Mouse (Mus musculus) limb, embryonic 10.5 days (tissue): ENCODE measurements around the gene Cers3. TPM values are rescaled to one million over a fixed set of nuclear protein-coding genes. Genes with fewer than 3 reads are reported as not detected.

ENCODE experiments used
- DNase-seq: peaks from one replicate; pipeline ENCODE4 v3.0.0-alpha.2; 2017; ENCODE audit warnings: low spot score
- H3K27ac ChIP-seq: fragments of 300-500 bp; sonication (generic); 2 replicates; pipeline ENCODE4 v1.5.1; 2016; ENCODE audit warnings: mild to moderate bottlenecking
- H3K27me3 ChIP-seq: fragments of 300-500 bp; sonication (generic); 2 replicates; pipeline ENCODE4 v1.6.1; 2016; ENCODE audit warnings: low read depth, mild to moderate bottlenecking; ENCODE audit not compliant: poor library complexity, severe bottlenecking
- H3K36me3 ChIP-seq: fragments of 300-500 bp; sonication (generic); 2 replicates; pipeline ENCODE4 v1.6.1; 2016; ENCODE audit warnings: mild to moderate bottlenecking, moderate library complexity
- H3K4me1 ChIP-seq: fragments of 300-500 bp; sonication (generic); 2 replicates; pipeline ENCODE4 v1.6.1; 2016
- H3K4me3 ChIP-seq: fragments of 300-500 bp; sonication (generic); 2 replicates; pipeline ENCODE4 v1.5.1; 2016; ENCODE audit warnings: mild to moderate bottlenecking, moderate library complexity
- H3K9me3 ChIP-seq: fragments of 300-500 bp; sonication (generic); replicated peaks from 2 replicates; pipeline ENCODE4 v1.6.1; 2016; ENCODE audit warnings: mild to moderate bottlenecking
- WGBS: fragments of 180-500 bp; shearing (Covaris S2); methylation state at CpG from one replicate; pipeline ENCODE4 v1.1.7; 2016; 5-methylcytosine and 5-hydroxymethylcytosine counted together
- polyA plus RNA-seq: library from polyadenylated mRNA; unstranded; fragments of >200 nt; fragmentation: Nextera tagmentation; extraction: Ambion mirVana; gene quantifications from 2 replicates; pipeline ENCODE4 v1.2.1, GENCODE M21; 2016

The Cers3 gene
- polyA plus RNA-seq, 1 experiment from 2014 or later: 1.3 TPM

- Histone ChIP-seq H3K27ac (peak overlapping the region; percentile 67), H3K9me3 (no peaks in the 10 kb centered on the region), H3K27me3 (no peaks in the 10 kb centered on the region), H3K4me3 (peak overlapping the region; percentile 1; the same call in 1 of the 2 replicates), H3K4me1 (peaks cover 33% of the 10 kb centered on the region), H3K36me3 (no peaks in the 10 kb centered on the region)
- 21% methylated on average over 8 of the region's 8 CpGs for whole genome bisulfite sequencing
- DNase-seq: peak; percentile 44
These were observed 46.8 kb downstream of the Cers3 start for GRCm38 (mm10) chr7:66789860-66790748.

- no peaks in the 10 kb centered on the region for H3K27me3 ChIP-seq
- no peaks in the 10 kb centered on the region for H3K36me3 ChIP-seq
- no peak overlapping the region for H3K4me3 ChIP-seq
- H3K27ac ChIP-seq: no peak overlapping the region
- H3K4me1 ChIP-seq: peaks cover 24% of the 10 kb centered on the region
- WGBS: 91% methylated on average over 3 of the region's 3 CpGs
- no peak for DNase-seq
- no peaks in the 10 kb centered on the region for H3K9me3 ChIP-seq
These were observed 47.7 kb downstream of the Cers3 start for GRCm38 (mm10) chr7:66791022-66791421.

- no peaks in the 10 kb centered on the region for H3K9me3 ChIP-seq
- no peaks in the 10 kb centered on the region for H3K27me3 ChIP-seq
- no peak overlapping the region for H3K27ac ChIP-seq
- H3K4me1 ChIP-seq: peaks cover 11% of the 10 kb centered on the region
- WGBS: 79% methylated on average over 1 of the region's 1 CpGs
- H3K4me3 ChIP-seq: no peak overlapping the region
- no peaks in the 10 kb centered on the region for H3K36me3 ChIP-seq
- DNase-seq: no peak
These were observed 53.6 kb downstream of the Cers3 start for GRCm38 (mm10) chr7:66796909-66797308.

- Histone ChIP-seq H3K4me3 (no peak overlapping the region), H3K27me3 (no peaks in the 10 kb centered on the region), H3K9me3 (no peaks in the 10 kb centered on the region), H3K4me1 (peaks cover 11% of the 10 kb centered on the region), H3K36me3 (no peaks in the 10 kb centered on the region), H3K27ac (no peak overlapping the region)
- 89% methylated on average over 1 of the region's 1 CpGs for WGBS
- DNase-seq: no peak
These were observed 54.0 kb downstream of the Cers3 start for GRCm38 (mm10) chr7:66797345-66797744.

- WGBS: 33% methylated on average over 5 of the region's 5 CpGs
- Histone ChIP-seq H3K36me3 (no peaks in the 10 kb centered on the region), H3K4me1 (peaks cover 13% of the 10 kb centered on the region), H3K9me3 (no peaks in the 10 kb centered on the region), H3K27me3 (no peaks in the 10 kb centered on the region), H3K4me3 (no peak overlapping the region), H3K27ac (no peak overlapping the region)
- DNase-seq: peak; percentile 37
These were observed 55.5 kb downstream of the Cers3 start for GRCm38 (mm10) chr7:66798826-66799225.

GRCm38 (mm10) chr7:66800784-66801183 lies 57.5 kb downstream of the Cers3 start:
- Histone ChIP-seq H3K36me3 (no peaks in the 10 kb centered on the region), H3K9me3 (no peaks in the 10 kb centered on the region), H3K27me3 (no peaks in the 10 kb centered on the region), H3K27ac (no peak overlapping the region), H3K4me3 (no peak overlapping the region), H3K4me1 (peaks cover 16% of the 10 kb centered on the region)
- WGBS: 84% methylated on average over 5 of the region's 5 CpGs
- DNase-seq: no peak

- Histone ChIP-seq H3K9me3 (no peaks in the 10 kb centered on the region), H3K27ac (0 out of 2 replicates have a peak overlapping the region, but pooled peaks have one; percentile 17), H3K27me3 (no peaks in the 10 kb centered on the region), H3K36me3 (no peaks in the 10 kb centered on the region), H3K4me1 (peaks cover 16% of the 10 kb centered on the region), H3K4me3 (no peak overlapping the region)
- no peak for DNase-seq
These were observed 58.5 kb downstream of the Cers3 start for GRCm38 (mm10) chr7:66801785-66802184.

GRCm38 (mm10) chr7:66803798-66804197 lies 60.5 kb downstream of the Cers3 start:
- H3K36me3 ChIP-seq: no peaks in the 10 kb centered on the region

GRCm38 (mm10) chr7:66806801-66807200 lies 63.5 kb downstream of the Cers3 start:
- H3K4me3 ChIP-seq: no peak overlapping the region
- WGBS: 67% methylated on average over 3 of the region's 3 CpGs

More at GRCm38 (mm10) chr7:66803798-66804197, 60.5 kb downstream of the Cers3 start:
- 57% methylated on average over 5 of the region's 5 CpGs for WGBS
- Histone ChIP-seq H3K9me3 (no peaks in the 10 kb centered on the region), H3K27me3 (no peaks in the 10 kb centered on the region), H3K27ac (no peak overlapping the region), H3K4me3 (no peak overlapping the region), H3K4me1 (peaks cover 14% of the 10 kb centered on the region)
- DNase-seq: no peak

GRCm38 (mm10) chr7:66810436-66810835 lies 67.1 kb downstream of the Cers3 start:
- H3K9me3 ChIP-seq: no peaks in the 10 kb centered on the region
- no peak overlapping the region for H3K27ac ChIP-seq
- no peak for DNase-seq
- no peaks in the 10 kb centered on the region for H3K36me3 ChIP-seq
- 96% methylated on average over 7 of the region's 7 CpGs for WGBS
- H3K4me3 ChIP-seq: no peak overlapping the region
- no peaks in the 10 kb centered on the region for H3K4me1 ChIP-seq
- no peaks in the 10 kb centered on the region for H3K27me3 ChIP-seq

More at GRCm38 (mm10) chr7:66806801-66807200, 63.5 kb downstream of the Cers3 start:
- Histone ChIP-seq H3K27ac (no peak overlapping the region), H3K9me3 (no peaks in the 10 kb centered on the region), H3K4me1 (peaks cover 5% of the 10 kb centered on the region; the same call in 1 of the 2 replicates), H3K36me3 (no peaks in the 10 kb centered on the region), H3K27me3 (no peaks in the 10 kb centered on the region)
- DNase-seq: no peak

GRCm38 (mm10) chr7:66811294-66811693 lies 68.0 kb downstream of the Cers3 start:
- WGBS: 85% methylated on average over 1 of the region's 1 CpGs
- no peaks in the 10 kb centered on the region for H3K27me3 ChIP-seq
- H3K9me3 ChIP-seq: no peaks in the 10 kb centered on the region
- H3K4me1 ChIP-seq: no peaks in the 10 kb centered on the region
- H3K27ac ChIP-seq: no peak overlapping the region
- no peak overlapping the region for H3K4me3 ChIP-seq
- no peak for DNase-seq
- H3K36me3 ChIP-seq: no peaks in the 10 kb centered on the region

GRCm38 (mm10) chr7:66812289-66812688 lies 69.0 kb downstream of the Cers3 start:
- Histone ChIP-seq H3K4me3 (no peak overlapping the region), H3K36me3 (no peaks in the 10 kb centered on the region), H3K27me3 (no peaks in the 10 kb centered on the region), H3K9me3 (no peaks in the 10 kb centered on the region), H3K4me1 (no peaks in the 10 kb centered on the region), H3K27ac (no peak overlapping the region)
- no peak for DNase-seq
- WGBS: 96% methylated on average over 4 of the region's 4 CpGs

- H3K36me3 ChIP-seq: no peaks in the 10 kb centered on the region
- no peaks in the 10 kb centered on the region for H3K27me3 ChIP-seq
- H3K27ac ChIP-seq: no peak overlapping the region
- no peak overlapping the region for H3K4me3 ChIP-seq
- no peak for DNase-seq
- H3K9me3 ChIP-seq: no peaks in the 10 kb centered on the region
- 78% methylated on average over 9 of the region's 9 CpGs for WGBS
- no peaks in the 10 kb centered on the region for H3K4me1 ChIP-seq
These were observed 69.4 kb downstream of the Cers3 start for GRCm38 (mm10) chr7:66812737-66813136.
